ENCODE assay signal across 8 mouse cellular contexts in the genomic region with DNA sequence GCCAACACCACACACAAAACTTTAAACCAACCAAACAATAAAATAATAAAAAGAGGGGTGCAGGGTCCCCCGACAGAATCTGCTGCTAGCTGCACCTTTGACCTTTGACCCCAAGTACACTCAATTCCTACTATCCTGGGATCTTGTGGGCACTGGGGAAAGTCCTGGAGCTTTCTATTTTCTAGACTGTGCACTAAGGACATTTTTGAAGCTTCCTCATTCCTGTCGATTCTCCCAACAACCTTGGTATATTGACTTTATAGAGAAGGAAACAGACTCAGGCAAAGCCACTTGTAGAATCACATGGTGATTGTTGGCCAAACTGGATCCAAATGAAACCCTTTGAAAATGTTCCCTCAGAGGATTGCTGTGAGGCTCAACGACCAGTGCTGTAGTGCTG. TPM values are rescaled to one million over a fixed set of nuclear protein-coding genes. Genes with fewer than 3 reads are reported as not detected.
DNase-seq lines count a peak whose midpoint lies in the region; ATAC-seq and TF ChIP-seq lines count a peak whose summit lies in the region.

No protein-coding gene starts in this region.

- peaks cover 39% of the 10 kb centered on the region for H3K36me3 ChIP-seq in erythroblast, embryonic 14.5 days (ENCODE audit: control insufficient read depth)
- H3K36me3 ChIP-seq in testis, adult 2 months (ENCODE audit: control insufficient read depth, insufficient read depth, low read length), result no peaks in the 10 kb centered on the region
- H3K36me3 ChIP-seq in liver, embryonic 12.5 days, result peaks cover 42% of the 10 kb centered on the region

- DNase-seq in testis, postnatal 14 days (ENCODE audit: low spot score), result no peak
- no peak for DNase-seq in T-cell, adult 2 months (ENCODE audit: low spot score)
- no peak for DNase-seq in ovary, adult 18-20 months (ENCODE audit: low spot score)
- DNase-seq in right cerebral cortex, postnatal 4 days, result no peak

- no peak for TF ChIP-seq POLR2A in testis, adult 2 months (IDR thresholded peaks at IDR 0.05; ENCODE audit: control insufficient read depth, low read depth, low read length)

- peak overlapping the region; percentile 91 for H3K4me3 ChIP-seq in erythroblast, embryonic 14.5 days (replicated peaks)
- H3K4me3 ChIP-seq in testis, adult 2 months (ENCODE audit: control insufficient read depth, low read depth, low read length), result peak overlapping the region; percentile 90
- peak overlapping the region; percentile 78 for H3K4me3 ChIP-seq in liver, embryonic 12.5 days

- peak overlapping the region; percentile 85 for H3K4me2 ChIP-seq in liver, embryonic 12.5 days

- peak overlapping the region; percentile 85 for H3K9ac ChIP-seq in liver, embryonic 12.5 days

- H3K27ac ChIP-seq in testis, adult 2 months (ENCODE audit: control insufficient read depth, insufficient read depth, low read depth, low read length), result peak overlapping the region; percentile 90
- peak overlapping the region; percentile 97 for H3K27ac ChIP-seq in liver, embryonic 12.5 days

- peaks cover 12% of the 10 kb centered on the region for H3K9me3 ChIP-seq in erythroblast, embryonic 14.5 days (ENCODE audit: control insufficient read depth, low read length)
- H3K9me3 ChIP-seq in liver, embryonic 12.5 days (replicated peaks), result 0 out of 2 replicates have a peak, but pooled peaks cover 5% of the 10 kb centered on the region

- no peak for ATAC-seq in erythroblast, adult 5-6 weeks (replicated peaks; ENCODE audit: low FRiP score, poor library complexity, severe bottlenecking)
- no peak for ATAC-seq in liver, embryonic 12.5 days

- TF ChIP-seq CTCF in testis, adult 2 months (IDR thresholded peaks at IDR 0.05; ENCODE audit: control insufficient read depth, insufficient read depth, insufficient replicate concordance, low read depth, low read length), result no peak

- H3K4me1 ChIP-seq in erythroblast, embryonic 14.5 days (ENCODE audit: control insufficient read depth), result peaks cover 67% of the 10 kb centered on the region
- H3K4me1 ChIP-seq in testis, adult 2 months (ENCODE audit: control insufficient read depth, insufficient read depth, low read length), result peaks cover 4% of the 10 kb centered on the region
- peaks cover 40% of the 10 kb centered on the region for H3K4me1 ChIP-seq in liver, embryonic 12.5 days

- WGBS in liver, embryonic 12.5 days (ENCODE audit: insufficient replicate concordance), result 51% methylated on average over 3 of the region's 3 CpGs

- no peaks in the 10 kb centered on the region for H3K27me3 ChIP-seq in erythroblast, embryonic 14.5 days (ENCODE audit: control insufficient read depth)
- H3K27me3 ChIP-seq in testis, adult 2 months (ENCODE audit: control insufficient read depth, insufficient read depth, low read length), result no peaks in the 10 kb centered on the region
- no peaks in the 10 kb centered on the region for H3K27me3 ChIP-seq in liver, embryonic 12.5 days (replicated peaks)

RNA-seq across cellular contexts. Expression of a gene that starts 0.8 kb away (rescaled TPM):
- not detected in 2 replicates for polyA plus RNA-seq in erythroblast, embryonic 14.5 days (2012)
- not detected in 2 replicates for total RNA-seq in erythroblast, adult 5-6 weeks (2015; ENCODE audit: low replicate concordance)
- total RNA-seq in erythroblast, adult 5-6 weeks (2017; ENCODE audit: low replicate concordance), result not detected in 2 replicates
- not detected in 2 replicates for polyA plus RNA-seq in testis, adult 2 months (2012; rRNA removed)
- polyA plus RNA-seq in liver, embryonic 12.5 days (2016; fragmentation: Nextera tagmentation; extraction: Ambion mirVana), result 0.62 and 1.0 TPM in 2 replicates

RNA-seq across cellular contexts. Expression of a gene that starts 1.6 kb away (rescaled TPM):
- 3.5 and 6.0 TPM in 2 replicates for polyA plus RNA-seq in erythroblast, embryonic 14.5 days (2012)
- total RNA-seq in erythroblast, adult 5-6 weeks (2015; ENCODE audit: low replicate concordance), result 6.7 and 9.2 TPM in 2 replicates
- 2.6 and 4.2 TPM in 2 replicates for total RNA-seq in erythroblast, adult 5-6 weeks (2017; ENCODE audit: low replicate concordance)
- polyA plus RNA-seq in testis, adult 2 months (2012; rRNA removed), result 36.1 and 37.2 TPM in 2 replicates
- 29.4 TPM in 2 replicates for polyA plus RNA-seq in liver, embryonic 12.5 days (2016; fragmentation: Nextera tagmentation; extraction: Ambion mirVana)

RNA-seq across cellular contexts. Expression of a gene that starts 1.8 kb away (rescaled TPM):
- polyA plus RNA-seq in erythroblast, embryonic 14.5 days (2012), result 6.2 and 8.1 TPM in 2 replicates
- 4.6 and 10.2 TPM in 2 replicates for total RNA-seq in erythroblast, adult 5-6 weeks (2015; ENCODE audit: low replicate concordance)
- 4.6 and 7.8 TPM in 2 replicates for total RNA-seq in erythroblast, adult 5-6 weeks (2017; ENCODE audit: low replicate concordance)
- polyA plus RNA-seq in testis, adult 2 months (2012; rRNA removed), result 11.2 and 12.5 TPM in 2 replicates
- polyA plus RNA-seq in liver, embryonic 12.5 days (2016; fragmentation: Nextera tagmentation; extraction: Ambion mirVana), result 11.5 and 11.7 TPM in 2 replicates

RNA-seq across cellular contexts. Expression of a gene that starts 4.1 kb away (rescaled TPM):
- 1.7 and 1.8 TPM in 2 replicates for polyA plus RNA-seq in erythroblast, embryonic 14.5 days (2012)
- 2.3 and 3.1 TPM in 2 replicates for total RNA-seq in erythroblast, adult 5-6 weeks (2015; ENCODE audit: low replicate concordance)
- 1.7 and 2.2 TPM in 2 replicates for total RNA-seq in erythroblast, adult 5-6 weeks (2017; ENCODE audit: low replicate concordance)
- 18.3 and 18.7 TPM in 2 replicates for polyA plus RNA-seq in testis, adult 2 months (2012; rRNA removed)
- polyA plus RNA-seq in liver, embryonic 12.5 days (2016; fragmentation: Nextera tagmentation; extraction: Ambion mirVana), result 2.6 and 2.7 TPM in 2 replicates

RNA-seq across cellular contexts. Expression of a gene that starts 4.3 kb away (rescaled TPM):
- 0.06 TPM in 1 of 2 replicates, not detected in the other for polyA plus RNA-seq in erythroblast, embryonic 14.5 days (2012)
- total RNA-seq in erythroblast, adult 5-6 weeks (2015; ENCODE audit: low replicate concordance), result not detected in 2 replicates
- not detected in 2 replicates for total RNA-seq in erythroblast, adult 5-6 weeks (2017; ENCODE audit: low replicate concordance)
- 7.9 and 9.2 TPM in 2 replicates for polyA plus RNA-seq in testis, adult 2 months (2012; rRNA removed)
- polyA plus RNA-seq in liver, embryonic 12.5 days (2016; fragmentation: Nextera tagmentation; extraction: Ambion mirVana), result 2.2 and 2.4 TPM in 2 replicates
